Mouse (Mus musculus): ENCODE results near the gene Hspa1a. TPM values are rescaled to one million over a fixed set of nuclear protein-coding genes. Genes with fewer than 3 reads are reported as not detected.
"Not testable (repeated sequence)": the region's sequence is repeated elsewhere in the genome, so short reads cannot be mapped to it uniquely, and the experiment has no call there.

Gene Hspa1a
- polyA plus RNA-seq, 1 experiment from 2014 or later: 2.0 TPM

- Histone ChIP-seq H3K9ac (peak overlapping the region; percentile 96), H3K4me2 (peak overlapping the region; percentile 96), H3K27ac (ENCODE audit: low read depth) (peak overlapping the region; percentile 97), H3K27me3 (ENCODE audit: insufficient read depth, low read length) (no peaks in the 10 kb centered on the region), H3K9me3 (ENCODE audit: low read depth, low read length) (no peaks in the 10 kb centered on the region), H3K36me3 (ENCODE audit: insufficient read depth) (peaks cover 53% of the 10 kb centered on the region), H3K4me3 (ENCODE audit: low read depth, low read length) (peak overlapping the region; percentile 92), H3K4me1 (ENCODE audit: insufficient read depth) (peaks cover 23% of the 10 kb centered on the region)
- ATAC-seq (ENCODE audit: insufficient read depth) (peak; percentile 13), DNase-seq (peak; percentile 63)
- 1% methylated on average over 35 of the region's 35 CpGs for WGBS
- TF ChIP-seq CTCF (IDR thresholded peaks at IDR 0.05; ENCODE audit: low read depth): no peak
These were observed 29.6 kb upstream of the Hspa1a start for GRCm38 (mm10) chr17:35001452-35002152.

- Histone ChIP-seq H3K4me1 (ENCODE audit: insufficient read depth) (peaks cover 23% of the 10 kb centered on the region), H3K4me2 (peak within 1 kb of the TSS; percentile 96), H3K9ac (peak within 1 kb of the TSS; percentile 96), H3K27me3 (ENCODE audit: insufficient read depth, low read length) (no peaks in the 10 kb centered on the region), H3K9me3 (ENCODE audit: low read depth, low read length) (no peaks in the 10 kb centered on the region), H3K36me3 (ENCODE audit: insufficient read depth) (peaks cover 50% of the 10 kb centered on the region), H3K27ac (ENCODE audit: low read depth) (peak within 1 kb of the TSS; percentile 97), H3K4me3 (ENCODE audit: low read depth, low read length) (peak within 1 kb of the TSS; percentile 92)
- WGBS: under 1% methylated on average over 81 of the region's 83 CpGs
- TF ChIP-seq CTCF (IDR thresholded peaks at IDR 0.05; ENCODE audit: low read depth): no peak
- ATAC-seq (ENCODE audit: insufficient read depth) (peak; percentile 94), DNase-seq (peak; percentile 96)
These were observed 28.9 kb upstream of the Hspa1a start, which contains the start of gene Vars for GRCm38 (mm10) chr17:35000717-35001451. Vars (plus strand) TSS chr17:35000987.

GRCm38 (mm10) chr17:34999871-35000716 lies 28.1 kb upstream of the Hspa1a start:
- H3K27me3 ChIP-seq (ENCODE audit: insufficient read depth, low read length); H3K9me3 ChIP-seq (ENCODE audit: low read depth, low read length); ATAC-seq (ENCODE audit: insufficient read depth): not testable (repeated sequence)
- H3K27ac ChIP-seq (ENCODE audit: low read depth): peak overlapping the region; percentile 97
- H3K4me1 ChIP-seq (ENCODE audit: insufficient read depth): peaks cover 23% of the 10 kb centered on the region
- peak overlapping the region; percentile 92 for H3K4me3 ChIP-seq (ENCODE audit: low read depth, low read length)
- WGBS: 11% methylated on average over 29 of the region's 32 CpGs
- H3K36me3 ChIP-seq (ENCODE audit: insufficient read depth): peaks cover 45% of the 10 kb centered on the region
- peak overlapping the region; percentile 96 for H3K9ac ChIP-seq
- DNase-seq: peak; percentile 60
- H3K4me2 ChIP-seq: peak overlapping the region; percentile 96

DNA sequence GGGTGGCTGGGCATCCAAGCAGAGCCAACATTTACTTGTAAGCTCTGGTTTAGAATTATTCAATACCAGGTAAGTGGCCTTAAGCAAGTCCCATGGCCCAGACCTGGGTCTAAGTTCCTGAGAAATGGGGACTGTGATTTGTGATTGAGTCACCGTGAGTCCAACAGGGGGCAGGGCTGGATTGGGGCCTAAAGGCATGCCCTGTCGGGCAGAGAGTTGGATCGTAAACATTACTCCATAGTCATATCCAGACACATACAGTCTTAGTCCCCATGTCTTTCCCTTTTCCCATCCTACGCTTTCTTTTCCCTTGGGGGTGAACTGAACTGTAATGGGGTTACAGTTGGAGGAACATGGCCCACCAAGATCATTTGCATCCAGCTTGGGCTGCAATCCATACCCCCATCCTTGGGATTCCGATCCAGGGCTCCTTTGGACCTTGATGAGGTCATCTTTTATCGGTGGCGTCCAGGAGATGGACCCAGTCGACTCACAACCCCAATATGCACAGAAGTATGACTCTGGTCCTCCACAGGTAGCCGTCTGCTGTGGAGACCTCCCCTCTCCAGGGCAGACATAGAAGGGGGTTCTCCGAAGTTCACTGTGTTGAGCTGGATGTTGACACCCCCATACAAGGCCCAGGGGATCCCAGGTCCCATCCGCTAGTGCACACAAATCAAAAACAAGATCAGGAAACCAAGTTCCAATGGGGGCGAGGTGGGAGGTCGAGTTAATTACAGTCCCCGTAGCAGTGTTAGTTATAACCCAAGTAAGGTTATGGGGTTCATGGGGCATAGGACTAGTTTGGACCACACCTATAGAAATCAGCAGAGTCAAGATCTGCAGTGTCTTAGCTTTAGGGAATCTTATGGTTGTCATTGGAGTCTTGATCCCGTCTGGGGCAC lies 26.8 kb upstream of the Hspa1a start:
- Histone ChIP-seq H3K36me3 (ENCODE audit: insufficient read depth) (peaks cover 33% of the 10 kb centered on the region), H3K9ac (peak overlapping the region; percentile 80), H3K27ac (ENCODE audit: low read depth) (no peak overlapping the region), H3K9me3 (ENCODE audit: low read depth, low read length) (no peaks in the 10 kb centered on the region), H3K4me1 (ENCODE audit: insufficient read depth) (peaks cover 23% of the 10 kb centered on the region), H3K4me2 (peak overlapping the region; percentile 96), H3K27me3 (ENCODE audit: insufficient read depth, low read length) (no peaks in the 10 kb centered on the region), H3K4me3 (ENCODE audit: low read depth, low read length) (peak overlapping the region; percentile 92)
- DNase-seq (no peak), ATAC-seq (ENCODE audit: insufficient read depth) (no peak)
- 91% methylated on average over 15 of the region's 15 CpGs for WGBS
- no peak for TF ChIP-seq CTCF (IDR thresholded peaks at IDR 0.05; ENCODE audit: low read depth)

DNA sequence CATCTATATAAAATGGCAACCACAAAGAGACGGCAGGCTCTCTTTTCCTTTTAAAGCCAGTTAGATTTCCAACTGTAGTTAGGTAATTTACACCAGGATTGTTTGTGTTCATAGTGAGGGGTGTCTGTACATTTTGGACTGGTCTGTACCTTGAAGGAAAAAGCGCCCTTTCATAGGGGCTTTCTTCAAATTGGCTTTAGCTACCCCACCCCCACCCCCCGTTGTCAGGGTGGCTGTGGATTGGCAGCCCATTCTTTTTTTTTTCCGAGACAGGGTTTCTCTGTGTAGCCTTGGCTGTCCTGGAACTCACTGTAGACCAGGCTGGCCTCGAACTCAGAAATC lies 25.2 kb upstream of the Hspa1a start:
- H3K36me3 ChIP-seq (ENCODE audit: insufficient read depth): peaks cover 29% of the 10 kb centered on the region
- no peak overlapping the region for H3K9ac ChIP-seq
- 0 out of 2 replicates have a peak overlapping the region, but pooled peaks have one; percentile 6 for H3K4me3 ChIP-seq (ENCODE audit: low read depth, low read length)
- ATAC-seq (ENCODE audit: insufficient read depth) (no peak), DNase-seq (no peak)
- H3K4me1 ChIP-seq (ENCODE audit: insufficient read depth): peaks cover 13% of the 10 kb centered on the region; the same call in 1 of the 2 replicates
- 86% methylated on average over 5 of the region's 5 CpGs for WGBS
- no peak overlapping the region for H3K27ac ChIP-seq (ENCODE audit: low read depth)
- no peak for TF ChIP-seq CTCF (IDR thresholded peaks at IDR 0.05; ENCODE audit: low read depth)
- H3K27me3 ChIP-seq (ENCODE audit: insufficient read depth, low read length): no peaks in the 10 kb centered on the region
- peak overlapping the region; percentile 96 for H3K4me2 ChIP-seq
- no peaks in the 10 kb centered on the region for H3K9me3 ChIP-seq (ENCODE audit: low read depth, low read length)

Measured in lung, embryonic 14.5 days (tissue).